In the genomic region with DNA sequence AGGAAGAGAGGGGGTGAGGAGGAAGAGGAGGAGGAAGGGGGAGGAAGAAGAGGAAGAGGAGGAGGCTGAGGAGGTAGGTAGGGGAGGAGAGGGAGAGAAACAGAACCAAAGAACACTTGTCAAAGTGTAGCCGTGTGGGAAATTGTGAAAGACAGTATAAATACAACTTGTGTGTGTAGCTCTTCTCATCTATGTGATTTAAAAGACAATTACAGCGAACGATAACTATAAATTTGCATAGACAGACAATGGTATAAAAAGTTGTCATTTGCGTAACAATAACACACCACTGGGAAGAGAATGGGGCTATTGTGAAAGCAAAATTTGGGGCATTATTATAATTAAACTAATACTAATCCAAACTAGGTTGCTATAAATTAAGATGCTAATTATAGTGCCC, we compare ENCODE assay signal across 30 mouse cellular contexts. TPM values are rescaled to one million over a fixed set of nuclear protein-coding genes. Genes with fewer than 3 reads are reported as not detected.
"Had no signal": no experiment of that assay in that cellular context is flagged by ENCODE, and none has a peak within 500 bp of the region (broad histone marks: within the 10 kb centered on the region; RNA-seq: fewer than 3 reads in every experiment).

No protein-coding gene starts in this region.

- H3K4me2 ChIP-seq: heart, embryonic 12.5 days; hindbrain, embryonic 12.5 days; hindbrain, embryonic 14.5 days; kidney, embryonic 15.5 days; limb, embryonic 12.5 days; liver, embryonic 11.5 days; liver, embryonic 13.5 days; liver, embryonic 15.5 days had no signal

- ATAC-seq: hindbrain, embryonic 16.5 days; inflammation-experienced regulatory T-cells, adult 6 months; intestine, embryonic 16.5 days had no signal

- H3K9me3 ChIP-seq: heart, embryonic 10.5 days; heart, embryonic 12.5 days; hindbrain, embryonic 10.5 days; hindbrain, embryonic 12.5 days; kidney, embryonic 15.5 days; limb, embryonic 10.5 days; limb, embryonic 12.5 days; liver, embryonic 13.5 days; liver, embryonic 15.5 days had no signal

- H3K36me3 ChIP-seq: heart, embryonic 10.5 days; heart, embryonic 12.5 days; hindbrain, embryonic 10.5 days; hindbrain, embryonic 12.5 days; kidney, embryonic 15.5 days; limb, embryonic 10.5 days; limb, embryonic 12.5 days; liver, embryonic 13.5 days; liver, embryonic 15.5 days had no signal

- DNase-seq: gastrocnemius, adult 2 months; gastrocnemius, postnatal 10 days; gastrocnemius, postnatal 25 days; heart, adult 18-20 months; heart, postnatal 10 days; heart, postnatal 4 days; kidney, adult 11 months; kidney, adult 2 months; kidney, adult 9 months; kidney, postnatal 14 days; kidney, postnatal 36 days; layer of hippocampus, adult 9-11 months; layer of hippocampus, postnatal 36 days; liver; liver, embryonic 13.5 days had no signal

- H3K4me1 ChIP-seq: heart, embryonic 10.5 days; heart, embryonic 12.5 days; hindbrain, embryonic 10.5 days; hindbrain, embryonic 12.5 days; kidney, embryonic 15.5 days; limb, embryonic 10.5 days; limb, embryonic 12.5 days; liver, embryonic 13.5 days; liver, embryonic 15.5 days had no signal

- H3K9ac ChIP-seq: heart, embryonic 12.5 days; hindbrain, embryonic 12.5 days; hindbrain, embryonic 14.5 days; kidney, embryonic 15.5 days; limb, embryonic 12.5 days; liver, embryonic 13.5 days; liver, embryonic 15.5 days had no signal

- H3K4me3 ChIP-seq: gastrocnemius, adult 2 months; heart, embryonic 10.5 days; heart, embryonic 12.5 days; hindbrain, embryonic 10.5 days; hindbrain, embryonic 12.5 days; kidney, embryonic 15.5 days; limb, embryonic 10.5 days; limb, embryonic 12.5 days; liver, embryonic 13.5 days; liver, embryonic 15.5 days had no signal

- H3K27me3 ChIP-seq: heart, embryonic 12.5 days; kidney, embryonic 15.5 days; limb, embryonic 12.5 days; liver, embryonic 13.5 days; liver, embryonic 15.5 days had no signal

- H3K27ac ChIP-seq: gastrocnemius, adult 2 months; heart, embryonic 10.5 days; hindbrain, embryonic 10.5 days; hindbrain, embryonic 12.5 days; hindbrain, embryonic 14.5 days; kidney, embryonic 15.5 days; kidney, postnatal 0 days; limb, embryonic 10.5 days; limb, embryonic 12.5 days; liver, embryonic 13.5 days; liver, embryonic 15.5 days had no signal

RNA-seq across cellular contexts. Expression of a gene that starts 20.0 kb away (rescaled TPM):
- total RNA-seq: gastrocnemius, adult 2 months; granulocyte monocyte progenitor cell, adult 5-6 weeks had no signal
- polyA plus RNA-seq: inflammation-experienced regulatory T-cells, adult 6 months had no signal
